Mouse (Mus musculus) heart, embryonic 15.5 days (tissue): ENCODE measurements at regions not wholly inside any gene's neighbourhood (a gene's known extent, or its start where the extent isn't known, plus 50 kb on each side); places are given as distances from the start of the nearest gene placed in this dataset.

Experiments
- ATAC-seq: fragments of 200-750 bp; cut with Nextera tagmentation; replicated peaks from 2 replicates; pipeline ENCODE4 v1.8.0; 2017; ENCODE audit warnings: low read depth, moderate TSS enrichment; ENCODE audit not compliant: insufficient number of reproducible peaks, insufficient read depth, low FRiP score
- H3K27ac ChIP-seq: fragments of 300-500 bp; sonication (generic); 2 replicates; pipeline ENCODE4 v1.5.1; 2015; ENCODE audit warnings: mild to moderate bottlenecking, inconsistent platforms
- H3K27me3 ChIP-seq: fragments of 300-500 bp; sonication (generic); 2 replicates; pipeline ENCODE4 v1.6.1; 2015; ENCODE audit warnings: inconsistent platforms
- H3K36me3 ChIP-seq: fragments of 300-500 bp; sonication (generic); 2 replicates; pipeline ENCODE4 v1.6.1; 2015; ENCODE audit warnings: mild to moderate bottlenecking, inconsistent platforms
- H3K4me1 ChIP-seq: fragments of 300-500 bp; sonication (generic); replicated peaks from 2 replicates; pipeline ENCODE4 v1.6.1; 2015; ENCODE audit warnings: inconsistent platforms
- H3K4me2 ChIP-seq: fragments of 300-500 bp; sonication (generic); 2 replicates; pipeline ENCODE4 v1.6.1; 2015; ENCODE audit warnings: inconsistent platforms, mild to moderate bottlenecking, moderate library complexity
- H3K4me3 ChIP-seq: fragments of 300-500 bp; sonication (generic); 2 replicates; pipeline ENCODE4 v1.5.1; 2015; ENCODE audit warnings: mild to moderate bottlenecking, inconsistent platforms
- H3K9ac ChIP-seq: fragments of 300-500 bp; sonication (generic); 2 replicates; pipeline ENCODE4 v1.6.1; 2015; ENCODE audit warnings: mild to moderate bottlenecking, inconsistent platforms
- H3K9me3 ChIP-seq: fragments of 300-500 bp; sonication (generic); replicated peaks from 2 replicates; pipeline ENCODE4 v1.6.1; 2016; ENCODE audit warnings: inconsistent platforms
- WGBS: fragments of 180-500 bp; shearing (Covaris S2); methylation state at CpG from one replicate; pipeline ENCODE4 v1.1.7; 2015; ENCODE audit warnings: mixed read lengths; 5-methylcytosine and 5-hydroxymethylcytosine counted together

- ATAC-seq: peak; percentile 73
- no peak overlapping the region for H3K9ac ChIP-seq
- no peaks in the 10 kb centered on the region for H3K27me3 ChIP-seq
- WGBS: 56% methylated on average over 1 of the region's 1 CpGs
- no peak overlapping the region; the same call in 1 of the 2 replicates for H3K4me2 ChIP-seq
- H3K4me1 ChIP-seq: peaks cover 50% of the 10 kb centered on the region
- H3K9me3 ChIP-seq: no peaks in the 10 kb centered on the region
- H3K4me3 ChIP-seq: no peak overlapping the region
- H3K27ac ChIP-seq: peak overlapping the region; percentile 83
- H3K36me3 ChIP-seq: no peaks in the 10 kb centered on the region
These were observed 144.6 kb upstream of the Serp2 start for GRCm38 (mm10) chr14:76701304-76701703.

DNA sequence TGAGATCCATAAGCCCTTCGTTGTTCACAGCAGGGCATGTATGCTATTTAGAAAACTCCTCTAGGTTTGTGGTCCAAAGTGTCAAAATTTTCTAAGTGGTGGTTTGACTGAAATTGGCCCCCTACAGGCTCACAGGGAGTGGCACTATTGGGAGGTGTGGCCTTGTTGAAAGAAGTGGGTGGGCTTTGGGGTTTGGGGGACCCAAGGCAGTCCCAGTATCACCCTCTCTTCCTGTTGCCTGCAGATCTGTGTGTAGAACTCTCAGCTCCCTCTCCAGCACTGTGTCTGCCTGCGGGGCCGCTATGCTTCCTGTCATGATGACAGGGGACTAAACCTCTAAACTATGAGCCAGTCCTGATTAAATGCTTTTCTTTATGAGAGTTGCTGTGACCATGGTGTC is 144.1 kb upstream of the Serp2 start:
- peaks cover 52% of the 10 kb centered on the region for H3K4me1 ChIP-seq
- WGBS: 37% methylated on average over 3 of the region's 3 CpGs
- no peak for ATAC-seq

DNA sequence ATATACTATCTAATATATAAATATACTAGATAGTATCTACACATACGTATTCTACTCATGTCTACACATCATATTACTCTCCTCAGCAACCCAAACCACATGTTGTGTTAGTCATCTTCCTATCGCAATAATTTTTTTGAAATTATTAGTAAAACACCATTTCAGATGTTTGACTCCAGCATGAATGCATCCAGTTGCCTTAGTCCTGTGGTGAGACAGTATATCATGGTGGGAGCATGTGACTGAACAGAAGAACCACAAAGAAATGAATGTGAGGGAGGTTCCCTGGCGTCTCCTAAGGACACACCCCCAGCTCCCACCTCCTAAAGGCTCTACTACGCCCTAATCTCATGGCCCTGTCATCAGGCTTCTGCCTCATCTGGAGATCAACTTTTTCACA is 143.5 kb upstream of the Serp2 start:
- ATAC-seq: no peak
- H3K27me3 ChIP-seq: no peaks in the 10 kb centered on the region
- no peak overlapping the region for H3K4me2 ChIP-seq
- H3K36me3 ChIP-seq: no peaks in the 10 kb centered on the region
- H3K9ac ChIP-seq: no peak overlapping the region
- WGBS: 70% methylated on average over 4 of the region's 4 CpGs
- H3K27ac ChIP-seq: peak overlapping the region; percentile 83
- peaks cover 55% of the 10 kb centered on the region for H3K4me1 ChIP-seq
- H3K4me3 ChIP-seq: no peak overlapping the region
- H3K9me3 ChIP-seq: no peaks in the 10 kb centered on the region

More for the DNA sequence above, 144.1 kb upstream of the Serp2 start:
- Histone ChIP-seq H3K27me3 (no peaks in the 10 kb centered on the region), H3K27ac (peak overlapping the region; percentile 83), H3K4me3 (no peak overlapping the region), H3K9ac (0 out of 2 replicates have a peak overlapping the region, but pooled peaks have one; percentile 17), H3K4me2 (no peak overlapping the region), H3K36me3 (no peaks in the 10 kb centered on the region), H3K9me3 (no peaks in the 10 kb centered on the region)

DNA sequence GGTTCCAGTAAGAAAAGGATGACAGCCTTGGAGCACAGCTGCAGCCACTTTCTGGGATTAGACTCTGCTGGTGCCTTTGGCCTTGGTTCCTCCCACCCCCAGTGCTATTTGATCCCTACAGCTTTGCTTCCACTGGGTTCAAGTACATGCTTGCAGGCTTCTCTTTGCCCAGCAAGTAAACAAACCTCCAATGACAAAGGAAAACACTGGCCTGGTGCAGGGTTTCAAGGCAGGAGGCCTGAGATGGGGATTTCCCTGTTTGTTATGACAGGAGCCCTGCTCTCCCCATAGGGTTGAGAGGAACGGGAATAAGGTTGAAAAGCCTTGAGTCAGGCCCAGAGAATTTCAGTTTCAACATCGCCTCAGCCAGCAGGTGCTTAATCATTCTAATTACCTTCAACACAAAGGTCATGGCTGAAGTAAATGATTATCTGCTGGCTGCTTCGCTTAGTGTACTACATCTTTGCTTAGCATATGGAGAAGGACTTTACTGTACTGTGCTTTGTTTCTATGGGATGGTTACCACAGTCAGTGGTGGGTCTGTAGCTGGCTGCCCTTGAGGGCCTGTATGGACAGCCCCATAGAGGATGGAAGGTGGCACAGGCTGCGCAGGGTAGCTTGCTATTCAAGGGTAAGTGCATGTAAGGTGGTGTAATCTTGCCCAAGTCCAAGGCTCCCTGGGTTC is 142.2 kb upstream of the Serp2 start:
- H3K9me3 ChIP-seq: no peaks in the 10 kb centered on the region
- peaks cover 60% of the 10 kb centered on the region for H3K4me1 ChIP-seq
- H3K4me3 ChIP-seq: no peak overlapping the region
- no peaks in the 10 kb centered on the region for H3K27me3 ChIP-seq
- no peaks in the 10 kb centered on the region for H3K36me3 ChIP-seq
- peak overlapping the region; percentile 33; the same call in 1 of the 2 replicates for H3K27ac ChIP-seq
- no peak overlapping the region for H3K4me2 ChIP-seq
- WGBS: 60% methylated on average over 4 of the region's 4 CpGs
- H3K9ac ChIP-seq: no peak overlapping the region
- no peak for ATAC-seq

GRCm38 (mm10) chr14:76696729-76697128 is 140.0 kb upstream of the Serp2 start:
- Histone ChIP-seq H3K9me3 (no peaks in the 10 kb centered on the region), H3K27me3 (no peaks in the 10 kb centered on the region), H3K36me3 (no peaks in the 10 kb centered on the region), H3K4me2 (no peak overlapping the region), H3K4me3 (no peak overlapping the region), H3K9ac (no peak overlapping the region), H3K4me1 (peaks cover 45% of the 10 kb centered on the region), H3K27ac (peak overlapping the region; percentile 8; the same call in 1 of the 2 replicates)
- WGBS: 54% methylated on average over 4 of the region's 4 CpGs
- ATAC-seq: no peak

DNA sequence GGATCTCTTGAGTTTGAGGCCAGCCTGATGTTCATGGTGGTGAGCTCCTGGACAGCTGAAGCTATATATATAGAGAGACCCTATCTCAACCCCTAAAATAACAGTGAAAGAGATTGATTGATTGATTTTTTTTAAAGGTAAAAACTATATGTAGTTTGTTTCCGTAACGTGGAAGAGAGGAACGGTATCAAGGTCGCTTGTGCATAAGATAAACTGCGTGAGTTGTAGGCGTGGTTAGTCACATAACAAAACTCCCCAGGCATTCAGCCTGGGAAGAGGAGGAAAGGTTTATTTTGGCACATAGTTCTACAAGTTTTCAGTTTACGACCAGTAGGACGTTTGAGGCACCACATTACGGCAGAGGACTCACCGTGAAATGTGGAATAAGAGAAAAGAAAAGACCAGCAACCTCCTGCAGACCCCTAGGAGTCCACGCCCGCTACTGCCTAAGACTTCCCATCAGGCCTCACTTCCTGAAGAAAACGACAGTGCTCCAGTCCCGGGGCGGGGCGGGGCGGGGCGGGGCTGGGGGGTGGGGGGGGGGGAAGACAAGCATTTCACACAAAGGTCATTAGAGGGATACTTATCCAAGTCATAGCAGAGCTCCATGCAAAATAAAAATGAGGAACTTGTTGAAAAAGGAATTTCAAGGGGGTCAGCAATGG is 139.1 kb upstream of the Serp2 start:
- Histone ChIP-seq H3K27ac (no peak overlapping the region), H3K4me2 (no peak overlapping the region), H3K36me3 (no peaks in the 10 kb centered on the region), H3K9me3 (no peaks in the 10 kb centered on the region), H3K4me3 (no peak overlapping the region), H3K9ac (no peak overlapping the region), H3K4me1 (peaks cover 37% of the 10 kb centered on the region), H3K27me3 (no peaks in the 10 kb centered on the region)
- ATAC-seq: no peak
- WGBS: 35% methylated on average over 18 of the region's 18 CpGs

DNA sequence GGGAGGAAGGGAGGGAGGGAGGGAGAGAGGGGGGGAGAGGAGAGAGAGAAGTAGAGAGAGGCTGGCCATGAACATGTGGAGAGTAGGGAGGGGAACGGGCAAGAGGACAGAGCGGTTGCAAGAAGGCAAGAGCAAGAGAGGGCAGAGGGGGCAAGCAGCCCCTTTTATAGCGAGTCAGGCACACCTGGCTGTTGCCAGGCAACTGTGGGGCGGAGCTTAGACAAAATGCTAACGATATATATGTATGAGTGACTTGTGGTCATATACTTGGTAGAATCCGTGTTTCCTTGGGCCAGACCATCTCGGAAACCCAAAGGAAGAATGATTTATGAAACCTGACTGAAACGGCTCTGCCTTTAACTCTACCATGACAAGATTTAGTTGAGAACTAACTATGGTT is 138.2 kb upstream of the Serp2 start:
- H3K9me3 ChIP-seq: no peaks in the 10 kb centered on the region
- no peak overlapping the region for H3K4me3 ChIP-seq
- H3K27ac ChIP-seq: no peak overlapping the region
- no peaks in the 10 kb centered on the region for H3K27me3 ChIP-seq
- no peak for ATAC-seq
- no peaks in the 10 kb centered on the region for H3K36me3 ChIP-seq
- peaks cover 31% of the 10 kb centered on the region for H3K4me1 ChIP-seq
- H3K9ac ChIP-seq: no peak overlapping the region
- 80% methylated on average over 8 of the region's 8 CpGs for WGBS
- no peak overlapping the region for H3K4me2 ChIP-seq

- Histone ChIP-seq H3K4me3 (no peak overlapping the region), H3K27ac (peak overlapping the region; percentile 58; the same call in 1 of the 2 replicates), H3K36me3 (no peaks in the 10 kb centered on the region), H3K4me1 (peaks cover 24% of the 10 kb centered on the region), H3K27me3 (no peaks in the 10 kb centered on the region), H3K9ac (no peak overlapping the region), H3K9me3 (no peaks in the 10 kb centered on the region), H3K4me2 (no peak overlapping the region)
- 40% methylated on average over 15 of the region's 15 CpGs for WGBS
- peak; percentile 53 for ATAC-seq
These were observed 136.9 kb upstream of the Serp2 start for GRCm38 (mm10) chr14:76693351-76694317.

- no peaks in the 10 kb centered on the region for H3K36me3 ChIP-seq
- ATAC-seq: no peak
- 31% methylated on average over 10 of the region's 10 CpGs for WGBS
- no peak overlapping the region for H3K9ac ChIP-seq
- H3K4me1 ChIP-seq: peaks cover 26% of the 10 kb centered on the region
- no peak overlapping the region; the same call in 1 of the 2 replicates for H3K27ac ChIP-seq
- H3K9me3 ChIP-seq: no peaks in the 10 kb centered on the region
- H3K4me2 ChIP-seq: no peak overlapping the region
- H3K4me3 ChIP-seq: no peak overlapping the region
- H3K27me3 ChIP-seq: no peaks in the 10 kb centered on the region
These were observed 131.3 kb upstream of the Serp2 start for GRCm38 (mm10) chr14:76687971-76688407.

GRCm38 (mm10) chr14:76686762-76687453 is 130.2 kb upstream of the Serp2 start:
- H3K4me1 ChIP-seq: peaks cover 26% of the 10 kb centered on the region
- no peak for ATAC-seq
- H3K4me3 ChIP-seq: no peak overlapping the region
- H3K36me3 ChIP-seq: no peaks in the 10 kb centered on the region
- no peaks in the 10 kb centered on the region for H3K9me3 ChIP-seq
- no peaks in the 10 kb centered on the region for H3K27me3 ChIP-seq
- 49% methylated on average over 9 of the region's 9 CpGs for WGBS
- H3K9ac ChIP-seq: no peak overlapping the region
- H3K4me2 ChIP-seq: no peak overlapping the region
- H3K27ac ChIP-seq: no peak overlapping the region
